Mouse (Mus musculus) heart, embryonic 10.5 days (tissue): ENCODE measurements around the gene Tinf2. TPM values are rescaled to one million over a fixed set of nuclear protein-coding genes. Genes with fewer than 3 reads are reported as not detected.

Experiments
- DNase-seq: peaks from one replicate; pipeline ENCODE4 v3.0.0-alpha.2; 2017; ENCODE audit warnings: low spot score
- H3K27ac ChIP-seq: fragments of 300-500 bp; sonication (generic); 2 replicates; pipeline ENCODE4 v1.5.1; 2016; ENCODE audit warnings: mild to moderate bottlenecking
- H3K27me3 ChIP-seq: fragments of 300-500 bp; sonication (generic); 2 replicates; pipeline ENCODE4 v1.6.1; 2016; ENCODE audit warnings: mild to moderate bottlenecking; ENCODE audit not compliant: poor library complexity, insufficient read depth, severe bottlenecking
- H3K36me3 ChIP-seq: fragments of 300-500 bp; sonication (generic); 2 replicates; pipeline ENCODE4 v1.6.1; 2016; ENCODE audit warnings: mild to moderate bottlenecking, moderate library complexity
- H3K4me1 ChIP-seq: fragments of 300-500 bp; sonication (generic); 2 replicates; pipeline ENCODE4 v1.6.1; 2016; ENCODE audit warnings: mild to moderate bottlenecking
- H3K4me3 ChIP-seq: fragments of 300-500 bp; sonication (generic); 2 replicates; pipeline ENCODE4 v1.5.1; 2016; ENCODE audit warnings: mild to moderate bottlenecking, moderate library complexity
- H3K9me3 ChIP-seq: fragments of 300-500 bp; sonication (generic); 2 replicates; pipeline ENCODE4 v1.6.1; 2016; ENCODE audit warnings: mild to moderate bottlenecking, moderate library complexity
- WGBS: fragments of 180-500 bp; shearing (Covaris S2); methylation state at CpG from one replicate; pipeline ENCODE4 v1.1.7; 2016; 5-methylcytosine and 5-hydroxymethylcytosine counted together
- polyA plus RNA-seq: library from polyadenylated mRNA; unstranded; fragments of >200 nt; fragmentation: Nextera tagmentation; extraction: Ambion mirVana; gene quantifications from 2 replicates; pipeline ENCODE4 v1.2.1, GENCODE M21; 2016

The Tinf2 gene
- polyA plus RNA-seq, 1 experiment from 2014 or later, result 50.4 TPM

- H3K9me3 ChIP-seq, result no peaks in the 10 kb centered on the region
- no peaks in the 10 kb centered on the region; the same call in 1 of the 2 replicates for H3K27me3 ChIP-seq
- H3K27ac ChIP-seq, result no peak overlapping the region
- no peak for DNase-seq
- H3K4me1 ChIP-seq, result peaks cover 16% of the 10 kb centered on the region
- H3K36me3 ChIP-seq, result peaks cover 44% of the 10 kb centered on the region
- WGBS, result 83% methylated on average over 6 of the region's 6 CpGs
- H3K4me3 ChIP-seq, result no peak overlapping the region
These were observed 38.1 kb upstream of the Tinf2 start for GRCm38 (mm10) chr14:55719737-55720136.

GRCm38 (mm10) chr14:55716884-55717283 lies 35.3 kb upstream of the Tinf2 start:
- DNase-seq, result no peak
- Histone ChIP-seq H3K36me3 (peaks cover 44% of the 10 kb centered on the region), H3K27me3 (peaks cover 23% of the 10 kb centered on the region), H3K4me1 (peaks cover 24% of the 10 kb centered on the region), H3K4me3 (no peak overlapping the region), H3K9me3 (no peaks in the 10 kb centered on the region), H3K27ac (no peak overlapping the region)
- 81% methylated on average over 8 of the region's 8 CpGs for WGBS

- Histone ChIP-seq H3K4me1 (peaks cover 20% of the 10 kb centered on the region), H3K4me3 (no peak overlapping the region), H3K36me3 (peaks cover 44% of the 10 kb centered on the region), H3K9me3 (no peaks in the 10 kb centered on the region), H3K27ac (no peak overlapping the region), H3K27me3 (peaks cover 29% of the 10 kb centered on the region)
- DNase-seq, result no peak
- 89% methylated on average over 6 of the region's 6 CpGs for WGBS
These were observed 34.7 kb upstream of the Tinf2 start for GRCm38 (mm10) chr14:55716271-55716670.

GRCm38 (mm10) chr14:55714893-55715292 lies 33.3 kb upstream of the Tinf2 start:
- WGBS, result 37% methylated on average over 6 of the region's 6 CpGs
- H3K27me3 ChIP-seq, result peaks cover 38% of the 10 kb centered on the region
- peaks cover 37% of the 10 kb centered on the region for H3K36me3 ChIP-seq
- no peak overlapping the region for H3K27ac ChIP-seq
- H3K4me1 ChIP-seq, result peaks cover 13% of the 10 kb centered on the region
- H3K4me3 ChIP-seq, result no peak overlapping the region
- H3K9me3 ChIP-seq, result no peaks in the 10 kb centered on the region
- DNase-seq, result no peak

- Histone ChIP-seq H3K27ac (no peak within 1 kb of the TSS; the same call in 1 of the 2 replicates), H3K36me3 (peaks cover 25% of the 10 kb centered on the region), H3K4me1 (peaks cover 13% of the 10 kb centered on the region), H3K27me3 (peaks cover 38% of the 10 kb centered on the region), H3K9me3 (no peaks in the 10 kb centered on the region), H3K4me3 (peak within 1 kb of the TSS; percentile 50)
- DNase-seq, result peak; percentile 75
- WGBS, result 10% methylated on average over 4 of the region's 4 CpGs
These were observed 32.1 kb upstream of the Tinf2 start, which contains the start of gene Tgm1 for GRCm38 (mm10) chr14:55713729-55714122. Gene Tgm1, minus strand, starts transcription at chr14:55713926.

- H3K27ac ChIP-seq, result no peak overlapping the region; the same call in 1 of the 2 replicates
- H3K9me3 ChIP-seq, result no peaks in the 10 kb centered on the region
- peak overlapping the region; percentile 50 for H3K4me3 ChIP-seq
- peak; percentile 77 for DNase-seq
- H3K27me3 ChIP-seq, result peaks cover 38% of the 10 kb centered on the region
- peaks cover 20% of the 10 kb centered on the region for H3K36me3 ChIP-seq
- peaks cover 13% of the 10 kb centered on the region for H3K4me1 ChIP-seq
- WGBS, result 11% methylated on average over 25 of the region's 25 CpGs
These were observed 31.5 kb upstream of the Tinf2 start for GRCm38 (mm10) chr14:55713007-55713728.

- no peak for DNase-seq
- peaks cover 8% of the 10 kb centered on the region for H3K36me3 ChIP-seq
- no peak overlapping the region for H3K4me3 ChIP-seq
- WGBS, result 74% methylated on average over 7 of the region's 7 CpGs
- no peaks in the 10 kb centered on the region for H3K9me3 ChIP-seq
- H3K27ac ChIP-seq, result no peak overlapping the region
- peaks cover 38% of the 10 kb centered on the region for H3K27me3 ChIP-seq
- peaks cover 13% of the 10 kb centered on the region for H3K4me1 ChIP-seq
These were observed 30.2 kb upstream of the Tinf2 start for GRCm38 (mm10) chr14:55711786-55712185.

GRCm38 (mm10) chr14:55709509-55709908 lies 27.9 kb upstream of the Tinf2 start:
- 83% methylated on average over 4 of the region's 4 CpGs for WGBS

GRCm38 (mm10) chr14:55707397-55707796 lies 25.8 kb upstream of the Tinf2 start:
- no peak overlapping the region for H3K27ac ChIP-seq
- peaks cover 20% of the 10 kb centered on the region for H3K27me3 ChIP-seq
- H3K4me1 ChIP-seq, result peaks cover 4% of the 10 kb centered on the region; the same call in 1 of the 2 replicates
- no peaks in the 10 kb centered on the region for H3K36me3 ChIP-seq
- no peaks in the 10 kb centered on the region for H3K9me3 ChIP-seq
- 48% methylated on average over 5 of the region's 5 CpGs for WGBS
- H3K4me3 ChIP-seq, result no peak overlapping the region
- no peak for DNase-seq

More at GRCm38 (mm10) chr14:55709509-55709908, 27.9 kb upstream of the Tinf2 start:
- Histone ChIP-seq H3K27me3 (peaks cover 38% of the 10 kb centered on the region), H3K9me3 (no peaks in the 10 kb centered on the region), H3K4me1 (peaks cover 17% of the 10 kb centered on the region), H3K4me3 (no peak overlapping the region), H3K27ac (no peak overlapping the region), H3K36me3 (no peaks in the 10 kb centered on the region)
- DNase-seq, result no peak

GRCm38 (mm10) chr14:55706051-55706600 lies 24.5 kb upstream of the Tinf2 start:
- no peaks in the 10 kb centered on the region for H3K9me3 ChIP-seq
- peaks cover 7% of the 10 kb centered on the region for H3K27me3 ChIP-seq
- peaks cover 4% of the 10 kb centered on the region; the same call in 1 of the 2 replicates for H3K4me1 ChIP-seq
- no peaks in the 10 kb centered on the region for H3K36me3 ChIP-seq
- no peak for DNase-seq
- no peak overlapping the region for H3K4me3 ChIP-seq
- WGBS, result 79% methylated on average over 8 of the region's 8 CpGs
- H3K27ac ChIP-seq, result no peak overlapping the region

GRCm38 (mm10) chr14:55702761-55703160 lies 21.1 kb upstream of the Tinf2 start:
- Histone ChIP-seq H3K4me3 (no peak overlapping the region), H3K9me3 (no peaks in the 10 kb centered on the region), H3K4me1 (peaks cover 4% of the 10 kb centered on the region; the same call in 1 of the 2 replicates), H3K27me3 (no peaks in the 10 kb centered on the region), H3K36me3 (no peaks in the 10 kb centered on the region), H3K27ac (no peak overlapping the region)
- DNase-seq, result no peak
- WGBS, result 57% methylated on average over 6 of the region's 6 CpGs

- H3K36me3 ChIP-seq, result no peaks in the 10 kb centered on the region
- H3K4me3 ChIP-seq, result no peak overlapping the region
- WGBS, result 67% methylated on average over 9 of the region's 9 CpGs
These were observed 19.5 kb upstream of the Tinf2 start for GRCm38 (mm10) chr14:55701131-55701530.

GRCm38 (mm10) chr14:55697226-55697625 lies 15.6 kb upstream of the Tinf2 start:
- Histone ChIP-seq H3K36me3 (no peaks in the 10 kb centered on the region), H3K4me3 (no peak overlapping the region), H3K27me3 (no peaks in the 10 kb centered on the region), H3K4me1 (no peaks in the 10 kb centered on the region), H3K9me3 (no peaks in the 10 kb centered on the region), H3K27ac (no peak overlapping the region)
- no peak for DNase-seq
- WGBS, result 81% methylated on average over 4 of the region's 4 CpGs

More at GRCm38 (mm10) chr14:55701131-55701530, 19.5 kb upstream of the Tinf2 start:
- Histone ChIP-seq H3K27me3 (no peaks in the 10 kb centered on the region), H3K9me3 (no peaks in the 10 kb centered on the region), H3K4me1 (no peaks in the 10 kb centered on the region), H3K27ac (no peak overlapping the region)
- DNase-seq, result no peak
